Mouse (Mus musculus): Measurements from ENCODE around the gene Trim10. TPM values are rescaled to one million over a fixed set of nuclear protein-coding genes. Genes with fewer than 3 reads are reported as not detected.

Gene Trim10
- polyA plus RNA-seq, 1 experiment from 2014 or later, result 295 TPM

DNA sequence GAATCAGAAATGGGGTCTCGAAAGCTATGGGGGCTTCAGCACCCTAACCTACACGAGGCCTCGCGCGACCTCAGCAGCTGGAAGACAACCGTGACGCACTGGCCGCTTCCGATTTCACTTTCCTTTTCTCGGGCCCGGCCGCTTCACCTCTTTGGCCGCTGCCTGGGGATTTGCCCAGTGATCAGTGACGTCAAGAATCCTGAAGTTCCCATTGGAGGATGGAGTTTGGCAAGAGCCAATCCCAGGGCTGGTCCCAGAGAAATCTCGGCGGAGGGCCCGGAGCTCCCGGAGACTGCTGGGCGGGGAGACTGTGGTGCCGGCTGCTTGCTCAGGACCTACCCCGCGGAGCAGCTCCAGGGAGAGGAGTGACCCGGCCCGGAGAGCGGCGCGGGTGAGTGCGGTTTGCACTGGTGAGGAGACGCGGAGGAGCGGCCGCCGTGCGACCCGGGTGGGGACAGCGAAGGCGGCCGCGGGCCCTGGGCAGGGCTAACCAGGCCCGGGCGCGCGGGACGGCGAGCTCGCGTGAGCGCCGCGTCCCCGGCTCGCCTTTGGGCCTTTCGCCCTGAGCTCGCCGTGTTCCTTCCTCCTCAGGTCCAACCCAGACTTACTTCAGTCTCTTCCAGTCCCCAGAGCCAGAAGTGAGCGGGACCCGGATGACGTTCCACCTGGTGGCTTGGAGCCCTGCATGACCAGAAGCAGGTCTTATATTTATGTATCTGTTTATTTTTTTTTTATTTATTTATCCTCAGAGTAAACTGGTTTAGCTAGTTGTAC lies 32.3 kb upstream of the Trim10 start, which contains the start of gene Trim26:
Trim26 (plus strand) TSS at position 261 of the 774 bp plus-strand sequence.
- Histone ChIP-seq H3K4me2 (ENCODE audit: low read depth, low read length) (peak within 1 kb of the TSS; percentile 92), H3K27me3 (ENCODE audit: control insufficient read depth, insufficient read depth, low read depth, low read length) (no peaks in the 10 kb centered on the region), H3K36me3 (ENCODE audit: control insufficient read depth, insufficient read depth) (no peaks in the 10 kb centered on the region), H3K4me3 (ENCODE audit: low read depth, low read length) (peak within 1 kb of the TSS; percentile 82), H3K27ac (ENCODE audit: low read length) (peak within 1 kb of the TSS; percentile 88), H3K4me1 (ENCODE audit: control insufficient read depth, low read depth, low read length) (peaks cover 14% of the 10 kb centered on the region), H3K9ac (ENCODE audit: low read depth, low read length) (peak within 1 kb of the TSS; percentile 82), H3K9me3 (replicated peaks; ENCODE audit: control insufficient read depth, low read length) (no peaks in the 10 kb centered on the region)
- ATAC-seq (ENCODE audit: low read depth), result peak; percentile 97
- under 1% methylated on average over 56 of the region's 58 CpGs for WGBS (ENCODE audit: insufficient replicate concordance)

DNA sequence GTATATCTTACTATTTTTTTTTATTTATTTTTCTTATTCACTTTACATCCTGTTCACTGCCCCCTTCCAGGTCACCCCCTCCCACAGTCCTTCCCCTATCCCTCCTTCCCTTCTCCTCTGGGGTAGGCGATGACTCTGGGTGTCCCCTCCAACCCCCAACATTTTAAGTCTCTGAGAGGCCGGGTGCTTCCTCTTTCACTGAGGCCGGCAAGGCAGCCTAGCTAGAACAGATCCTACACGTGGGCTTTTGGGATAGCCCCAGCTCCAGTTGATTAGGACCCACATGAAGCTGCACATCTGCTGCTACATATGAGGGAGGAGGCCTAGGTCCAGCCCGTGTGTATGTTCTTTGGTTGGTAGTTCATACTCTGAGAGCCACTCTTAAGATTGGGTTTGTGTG lies 30.4 kb upstream of the Trim10 start:
- Histone ChIP-seq H3K36me3 (ENCODE audit: control insufficient read depth, insufficient read depth) (no peaks in the 10 kb centered on the region), H3K27me3 (ENCODE audit: control insufficient read depth, insufficient read depth, low read depth, low read length) (no peaks in the 10 kb centered on the region), H3K4me3 (ENCODE audit: low read depth, low read length) (no peak overlapping the region), H3K9ac (ENCODE audit: low read depth, low read length) (no peak overlapping the region), H3K4me1 (ENCODE audit: control insufficient read depth, low read depth, low read length) (peaks cover 27% of the 10 kb centered on the region), H3K4me2 (ENCODE audit: low read depth, low read length) (no peak overlapping the region), H3K9me3 (replicated peaks; ENCODE audit: control insufficient read depth, low read length) (no peaks in the 10 kb centered on the region), H3K27ac (ENCODE audit: low read length) (no peak overlapping the region)
- no peak for ATAC-seq (ENCODE audit: low read depth)
- 27% methylated on average over 5 of the region's 5 CpGs for WGBS (ENCODE audit: insufficient replicate concordance)

DNA sequence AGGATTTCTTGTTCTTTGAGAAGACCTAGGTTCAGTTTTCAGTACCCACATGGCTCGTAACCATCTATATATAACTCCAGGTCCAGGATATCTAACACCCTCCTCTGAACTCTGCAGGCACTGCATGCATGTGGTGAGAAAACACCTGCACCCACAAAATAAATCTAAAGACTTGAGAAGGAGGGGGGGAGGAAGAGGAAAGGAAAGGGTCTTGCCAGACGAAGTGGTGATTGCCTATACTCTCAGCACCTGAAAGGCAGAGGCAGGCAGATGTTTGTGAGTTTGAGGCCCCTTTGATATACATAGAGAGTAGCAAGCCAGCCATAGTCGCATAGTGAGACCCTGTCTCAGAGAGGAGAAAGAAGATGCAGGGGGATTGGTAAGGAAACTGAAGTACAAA lies 29.4 kb upstream of the Trim10 start:
- no peak for ATAC-seq (ENCODE audit: low read depth)
- H3K27me3 ChIP-seq (ENCODE audit: control insufficient read depth, insufficient read depth, low read depth, low read length), result no peaks in the 10 kb centered on the region
- no peak overlapping the region for H3K9ac ChIP-seq (ENCODE audit: low read depth, low read length)
- no peak overlapping the region for H3K27ac ChIP-seq (ENCODE audit: low read length)
- H3K4me2 ChIP-seq (ENCODE audit: low read depth, low read length), result no peak overlapping the region
- H3K9me3 ChIP-seq (replicated peaks; ENCODE audit: control insufficient read depth, low read length), result no peaks in the 10 kb centered on the region
- H3K4me3 ChIP-seq (ENCODE audit: low read depth, low read length), result no peak overlapping the region
- 64% methylated on average over 3 of the region's 3 CpGs for WGBS (ENCODE audit: insufficient replicate concordance)
- H3K4me1 ChIP-seq (ENCODE audit: control insufficient read depth, low read depth, low read length), result peaks cover 37% of the 10 kb centered on the region
- H3K36me3 ChIP-seq (ENCODE audit: control insufficient read depth, insufficient read depth), result no peaks in the 10 kb centered on the region

DNA sequence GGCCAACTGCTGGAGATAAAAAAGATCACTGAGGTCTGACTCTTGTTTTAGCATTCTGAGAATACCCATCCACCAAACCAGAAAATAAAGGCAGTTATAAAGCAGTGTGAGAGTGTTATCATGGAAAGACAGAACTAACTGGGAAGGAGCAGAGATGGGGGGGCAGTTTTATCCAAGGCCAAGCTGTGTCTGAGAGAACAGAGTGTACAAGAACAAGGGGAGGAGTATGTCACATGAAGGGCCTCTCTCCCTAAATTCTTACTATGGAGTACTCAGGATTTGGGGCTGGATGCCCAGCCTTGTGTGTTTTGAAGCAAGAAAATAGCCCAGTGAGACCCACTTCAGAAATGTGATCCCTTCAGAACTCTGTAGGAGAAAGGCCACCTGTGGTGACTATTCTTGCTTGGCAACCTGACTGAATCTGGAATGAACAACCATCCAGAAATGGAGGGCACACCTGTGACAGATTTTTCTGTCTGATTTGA lies 28.4 kb upstream of the Trim10 start:
- no peaks in the 10 kb centered on the region for H3K27me3 ChIP-seq (ENCODE audit: control insufficient read depth, insufficient read depth, low read depth, low read length)
- H3K4me2 ChIP-seq (ENCODE audit: low read depth, low read length), result no peak overlapping the region
- no peak overlapping the region for H3K9ac ChIP-seq (ENCODE audit: low read depth, low read length)
- no peaks in the 10 kb centered on the region for H3K9me3 ChIP-seq (replicated peaks; ENCODE audit: control insufficient read depth, low read length)
- no peak for ATAC-seq (ENCODE audit: low read depth)
- H3K36me3 ChIP-seq (ENCODE audit: control insufficient read depth, insufficient read depth), result no peaks in the 10 kb centered on the region
- peaks cover 35% of the 10 kb centered on the region for H3K4me1 ChIP-seq (ENCODE audit: control insufficient read depth, low read depth, low read length)
- no peak overlapping the region for H3K27ac ChIP-seq (ENCODE audit: low read length)
- no peak overlapping the region for H3K4me3 ChIP-seq (ENCODE audit: low read depth, low read length)

DNA sequence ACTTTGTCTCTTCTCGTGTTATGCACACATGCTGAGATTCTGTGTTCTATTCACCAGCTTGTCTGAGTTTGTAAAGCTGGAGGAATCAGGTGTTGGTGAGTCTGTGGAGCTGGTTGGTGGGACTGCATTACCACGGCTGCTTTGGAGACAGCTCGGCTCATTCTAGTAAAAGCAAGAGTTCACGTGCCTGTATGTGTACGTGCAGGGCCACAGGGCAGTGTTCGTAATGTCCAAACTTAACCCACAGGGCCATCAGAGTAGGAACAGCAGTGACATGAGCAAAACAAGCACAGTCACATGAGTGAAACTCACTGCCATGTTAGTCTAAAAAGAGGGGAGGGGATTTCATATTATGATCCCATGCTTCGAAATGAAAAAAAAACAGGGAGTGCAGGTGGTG lies 25.7 kb upstream of the Trim10 start:
- 41% methylated on average over 7 of the region's 7 CpGs for WGBS (ENCODE audit: insufficient replicate concordance)
- Histone ChIP-seq H3K4me3 (ENCODE audit: low read depth, low read length) (no peak overlapping the region), H3K9ac (ENCODE audit: low read depth, low read length) (no peak overlapping the region; the same call in 1 of the 2 replicates), H3K4me2 (ENCODE audit: low read depth, low read length) (no peak overlapping the region), H3K9me3 (replicated peaks; ENCODE audit: control insufficient read depth, low read length) (no peaks in the 10 kb centered on the region), H3K27me3 (ENCODE audit: control insufficient read depth, insufficient read depth, low read depth, low read length) (no peaks in the 10 kb centered on the region), H3K27ac (ENCODE audit: low read length) (peak overlapping the region; percentile 70), H3K36me3 (ENCODE audit: control insufficient read depth, insufficient read depth) (no peaks in the 10 kb centered on the region; the same call in 1 of the 2 replicates), H3K4me1 (ENCODE audit: control insufficient read depth, low read depth, low read length) (peaks cover 25% of the 10 kb centered on the region)
- peak; percentile 71 for ATAC-seq (ENCODE audit: low read depth)

DNA sequence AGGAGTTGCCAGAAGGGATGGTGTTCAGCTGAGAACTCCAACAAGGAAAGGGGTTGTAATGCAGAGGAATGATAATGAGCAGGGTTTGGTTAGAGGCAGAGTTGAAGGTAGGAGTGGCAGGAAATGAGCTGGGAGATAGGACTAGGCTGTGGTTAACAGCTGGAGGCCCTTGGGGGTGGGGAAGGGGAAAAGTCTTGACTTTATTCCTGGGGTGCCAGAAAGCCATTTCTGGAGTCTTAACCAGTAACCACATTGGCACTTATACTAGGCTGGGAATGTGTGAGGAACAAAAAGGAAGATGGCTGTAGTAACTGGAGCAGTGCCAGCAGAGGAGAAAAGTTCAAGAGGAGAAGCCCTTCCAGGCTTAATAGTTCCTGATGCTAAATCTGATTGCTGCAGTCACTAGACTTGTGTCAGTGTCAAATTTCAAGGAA lies 25.1 kb upstream of the Trim10 start:
- Histone ChIP-seq H3K27ac (ENCODE audit: low read length) (peak overlapping the region; percentile 70), H3K9ac (ENCODE audit: low read depth, low read length) (peak overlapping the region; percentile 43), H3K4me3 (ENCODE audit: low read depth, low read length) (no peak overlapping the region), H3K9me3 (replicated peaks; ENCODE audit: control insufficient read depth, low read length) (no peaks in the 10 kb centered on the region), H3K36me3 (ENCODE audit: control insufficient read depth, insufficient read depth) (no peaks in the 10 kb centered on the region; the same call in 1 of the 2 replicates), H3K27me3 (ENCODE audit: control insufficient read depth, insufficient read depth, low read depth, low read length) (no peaks in the 10 kb centered on the region), H3K4me1 (ENCODE audit: control insufficient read depth, low read depth, low read length) (peaks cover 25% of the 10 kb centered on the region), H3K4me2 (ENCODE audit: low read depth, low read length) (peak overlapping the region; percentile 40; the same call in 1 of the 2 replicates)
- ATAC-seq (ENCODE audit: low read depth), result peak; percentile 82

DNA sequence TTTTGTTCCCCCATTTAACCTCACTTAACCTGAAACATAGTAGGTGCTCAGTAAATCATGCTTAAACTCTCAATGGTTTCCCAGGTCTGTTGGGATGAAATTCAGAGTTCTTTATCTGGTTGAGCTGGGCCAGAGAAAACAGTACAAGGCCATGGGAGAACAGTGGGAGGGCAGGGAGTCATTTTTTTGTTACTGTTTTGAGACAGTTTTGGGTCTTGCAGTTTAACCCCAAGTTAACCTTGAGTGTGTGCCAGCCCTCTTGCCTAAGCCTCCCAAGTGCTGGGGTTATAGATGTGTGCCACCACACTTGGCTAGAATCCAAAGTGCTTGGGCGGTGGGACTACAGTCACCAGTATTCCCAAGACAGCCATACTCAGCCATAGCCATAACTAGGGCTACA lies 24.6 kb upstream of the Trim10 start:
- ATAC-seq (ENCODE audit: low read depth), result no peak
- 53% methylated on average over 1 of the region's 1 CpGs for WGBS (ENCODE audit: insufficient replicate concordance)
- H3K4me1 ChIP-seq (ENCODE audit: control insufficient read depth, low read depth, low read length), result peaks cover 25% of the 10 kb centered on the region
- H3K27ac ChIP-seq (ENCODE audit: low read length), result peak overlapping the region; percentile 70
- no peak overlapping the region for H3K4me2 ChIP-seq (ENCODE audit: low read depth, low read length)
- H3K36me3 ChIP-seq (ENCODE audit: control insufficient read depth, insufficient read depth), result no peaks in the 10 kb centered on the region; the same call in 1 of the 2 replicates
- H3K9me3 ChIP-seq (replicated peaks; ENCODE audit: control insufficient read depth, low read length), result no peaks in the 10 kb centered on the region
- H3K27me3 ChIP-seq (ENCODE audit: control insufficient read depth, insufficient read depth, low read depth, low read length), result no peaks in the 10 kb centered on the region
- H3K9ac ChIP-seq (ENCODE audit: low read depth, low read length), result no peak overlapping the region
- H3K4me3 ChIP-seq (ENCODE audit: low read depth, low read length), result no peak overlapping the region

DNA sequence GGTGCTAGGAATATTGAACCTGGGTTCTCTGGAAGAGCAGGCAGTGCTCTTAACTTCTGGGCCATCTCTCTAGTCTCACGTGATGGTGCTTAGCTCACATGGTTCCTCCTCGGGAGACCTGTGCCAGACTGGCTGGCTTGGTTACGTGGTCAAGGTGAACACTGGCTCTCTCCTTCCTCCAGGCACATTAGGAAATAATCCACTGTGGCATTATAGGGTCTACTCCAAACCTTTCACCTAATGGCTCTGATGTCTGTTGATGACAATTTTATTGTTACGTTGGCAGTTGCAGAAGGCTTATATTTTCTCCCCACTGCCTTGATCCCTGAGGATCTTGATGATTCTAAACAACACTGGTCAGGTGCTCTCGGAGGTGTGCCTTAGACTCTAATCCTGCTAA lies 20.5 kb upstream of the Trim10 start:
- ATAC-seq (ENCODE audit: low read depth), result no peak
- no peak overlapping the region for H3K4me3 ChIP-seq (ENCODE audit: low read depth, low read length)
- no peak overlapping the region for H3K27ac ChIP-seq (ENCODE audit: low read length)
- no peak overlapping the region for H3K4me2 ChIP-seq (ENCODE audit: low read depth, low read length)
- H3K9ac ChIP-seq (ENCODE audit: low read depth, low read length), result no peak overlapping the region
- H3K27me3 ChIP-seq (ENCODE audit: control insufficient read depth, insufficient read depth, low read depth, low read length), result no peaks in the 10 kb centered on the region
- peaks cover 21% of the 10 kb centered on the region for H3K4me1 ChIP-seq (ENCODE audit: control insufficient read depth, low read depth, low read length)
- peaks cover 2% of the 10 kb centered on the region; the same call in 1 of the 2 replicates for H3K36me3 ChIP-seq (ENCODE audit: control insufficient read depth, insufficient read depth)
- WGBS (ENCODE audit: insufficient replicate concordance), result 62% methylated on average over 5 of the region's 5 CpGs
- no peaks in the 10 kb centered on the region for H3K9me3 ChIP-seq (replicated peaks; ENCODE audit: control insufficient read depth, low read length)

DNA sequence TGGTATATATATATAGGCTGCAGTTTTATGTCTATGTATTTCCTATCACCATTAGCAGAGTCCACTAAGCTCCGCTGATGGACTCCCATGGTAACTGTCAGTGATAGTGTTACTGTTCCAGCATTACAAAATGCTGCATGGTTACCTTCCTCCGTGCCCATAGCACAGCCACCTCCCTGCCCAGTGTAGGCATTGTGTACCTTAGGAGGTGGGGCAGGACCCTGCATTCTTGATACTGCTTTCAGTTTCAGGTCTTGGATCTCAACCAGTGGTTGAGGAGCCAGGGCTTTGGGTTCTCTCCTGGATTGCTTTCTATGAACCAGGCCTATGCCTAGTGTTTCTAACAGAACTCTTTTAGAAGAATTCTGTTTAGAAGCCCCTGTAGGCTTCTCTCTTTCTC lies 19.4 kb upstream of the Trim10 start:
- 72% methylated on average over 2 of the region's 2 CpGs for WGBS (ENCODE audit: insufficient replicate concordance)
- no peak overlapping the region for H3K4me3 ChIP-seq (ENCODE audit: low read depth, low read length)
- H3K27ac ChIP-seq (ENCODE audit: low read length), result no peak overlapping the region
- H3K4me1 ChIP-seq (ENCODE audit: control insufficient read depth, low read depth, low read length), result peaks cover 10% of the 10 kb centered on the region
- no peak for ATAC-seq (ENCODE audit: low read depth)
- H3K4me2 ChIP-seq (ENCODE audit: low read depth, low read length), result no peak overlapping the region
- H3K36me3 ChIP-seq (ENCODE audit: control insufficient read depth, insufficient read depth), result peaks cover 2% of the 10 kb centered on the region; the same call in 1 of the 2 replicates
- no peak overlapping the region for H3K9ac ChIP-seq (ENCODE audit: low read depth, low read length)
- H3K9me3 ChIP-seq (replicated peaks; ENCODE audit: control insufficient read depth, low read length), result no peaks in the 10 kb centered on the region
- H3K27me3 ChIP-seq (ENCODE audit: control insufficient read depth, insufficient read depth, low read depth, low read length), result no peaks in the 10 kb centered on the region

Measured in liver, embryonic 16.5 days (tissue).